Mouse (Mus musculus): ENCODE measurements around the gene Cwc25.

DNA sequence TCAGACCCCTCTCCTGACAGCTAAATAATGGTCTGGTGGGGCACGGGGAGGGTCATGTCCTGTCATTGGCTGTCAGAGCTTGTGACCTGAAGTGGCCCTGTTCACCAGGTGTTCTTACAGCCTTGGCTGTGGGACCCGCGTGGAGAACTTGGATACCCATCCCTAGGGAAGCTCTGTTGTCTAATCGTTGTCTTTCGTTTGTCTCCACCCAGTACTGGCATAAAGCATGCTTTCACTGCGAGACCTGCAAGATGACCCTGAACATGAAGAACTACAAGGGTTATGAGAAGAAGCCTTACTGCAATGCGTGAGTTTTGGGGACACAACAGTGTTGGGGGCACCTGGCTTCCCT is 40.2 kb upstream of the Cwc25 start:
- no peak for TF ChIP-seq CTCF (conservative IDR thresholded peaks at IDR 0.05; ENCODE audit: insufficient read depth, insufficient read length, low read depth, low read length)
- TF ChIP-seq POLR2A (IDR thresholded peaks at IDR 0.05; ENCODE audit: low read depth, low read length): no peak
